Mouse (Mus musculus): Measurements from ENCODE around the gene Gpr149. TPM values are rescaled to one million over a fixed set of nuclear protein-coding genes. Genes with fewer than 3 reads are reported as not detected.

Gene Gpr149
- total RNA-seq (2012; rRNA removed) (not detected in 2 replicates), total RNA-seq (2014; rRNA removed) (not detected in 2 replicates), polyA plus RNA-seq (2012; ENCODE audit: insufficient read length, low read depth) (not detected in 2 replicates)

GRCm38 (mm10) chr3:62604973-62605372, at the start of gene Gpr149:
Gene Gpr149 (minus strand): TSS chr3:62605140.
- TF ChIP-seq ZNF384 (IDR thresholded peaks at IDR 0.05; ENCODE audit: low read depth, low read length), result no peak
- no peak for TF ChIP-seq JUND (conservative IDR thresholded peaks at IDR 0.05; ENCODE audit: low read depth, low read length)
- TF ChIP-seq ETS1 (conservative IDR thresholded peaks at IDR 0.05; ENCODE audit: low read depth, low read length), result no peak
- TF ChIP-seq KAT2A (IDR thresholded peaks at IDR 0.05; ENCODE audit: insufficient replicate concordance, low read length), result no peak
- no peak for TF ChIP-seq IRF4 (IDR thresholded peaks at IDR 0.05; ENCODE audit: low read depth, low read length)
- no peak for TF ChIP-seq HCFC1 (IDR thresholded peaks at IDR 0.05; ENCODE audit: low read depth, low read length)
- no peak for TF ChIP-seq USF1 (IDR thresholded peaks at IDR 0.05; ENCODE audit: low read depth, low read length)
- TF ChIP-seq MAZ (IDR thresholded peaks at IDR 0.05; ENCODE audit: low read depth, low read length), result no peak
- TF ChIP-seq CHD2 (IDR thresholded peaks at IDR 0.05; ENCODE audit: low read length), result no peak
- no peak for TF ChIP-seq BHLHE40 (IDR thresholded peaks at IDR 0.05; ENCODE audit: low read depth, low read length)
- TF ChIP-seq POLR2A (IDR thresholded peaks at IDR 0.05; ENCODE audit: low read depth, low read length), result no peak
- no peak for TF ChIP-seq TBP (conservative IDR thresholded peaks at IDR 0.05; ENCODE audit: low read depth, low read length)
- no peak for TF ChIP-seq NELFE (IDR thresholded peaks at IDR 0.05; ENCODE audit: low read depth, low read length)
- TF ChIP-seq ZC3H11A (IDR thresholded peaks at IDR 0.05; ENCODE audit: low read depth, low read length), result no peak
- no peak for TF ChIP-seq ELF1 (IDR thresholded peaks at IDR 0.05; ENCODE audit: low read depth, low read length)
- no peak for TF ChIP-seq RAD21 (IDR thresholded peaks at IDR 0.05; ENCODE audit: low read depth, low read length)
- no peak within 1 kb of the TSS for H3K4me3 ChIP-seq (replicated peaks in 1 of 3; ENCODE audit: low read depth in 2 of 3, low read length in 2 of 3, poor library complexity in 1 of 3)
- no peak within 1 kb of the TSS for H3K27ac ChIP-seq (ENCODE audit: insufficient read depth, low read depth)
- dilution Hi-C loops (cut with MboI; ENCODE audit: extremely low pct_ligation_motif_present, extremely low pct_unique_long_range_greater_than_20kb, low sequenced_read_pairs), result no loop called here
- peaks cover 47% of the 10 kb centered on the region for H3K9me3 ChIP-seq (replicated peaks; ENCODE audit: low read length)
- H3K27me3 ChIP-seq (replicated peaks), result no peaks in the 10 kb centered on the region
- DNase-seq (ENCODE audit: extremely low read depth), result no peak
- no peaks in the 10 kb centered on the region for H3K4me1 ChIP-seq (ENCODE audit: control insufficient read depth in 1 of 2, insufficient read depth in 2 of 2)
- in situ Hi-C loops (cut with MboI; ENCODE audit: low pct_ligation_motif_present, low pct_unique_long_range_greater_than_20kb, low sequenced_read_pairs), result no loop called here
- no peaks in the 10 kb centered on the region for H3K36me3 ChIP-seq (replicated peaks in 1 of 2; ENCODE audit: control insufficient read depth in 1 of 2, insufficient read depth in 1 of 2, low read length in 1 of 2)
- no peak within 1 kb of the TSS for H3K9ac ChIP-seq (ENCODE audit: insufficient read depth, low read depth)
- H3K4me2 ChIP-seq (ENCODE audit: insufficient read depth, low read depth, poor library complexity, severe bottlenecking), result no peak within 1 kb of the TSS
- H3K79me2 ChIP-seq (replicated peaks; ENCODE audit: control insufficient read depth, extremely low read depth, insufficient read depth, poor library complexity, severe bottlenecking), result no peaks in the 10 kb centered on the region

GRCm38 (mm10) chr3:62650551-62650950, 45.6 kb upstream of the Gpr149 start:
- dilution Hi-C loops (cut with MboI; ENCODE audit: extremely low pct_ligation_motif_present, extremely low pct_unique_long_range_greater_than_20kb, low sequenced_read_pairs), result no loop called here
- no peak for TF ChIP-seq KAT2A (IDR thresholded peaks at IDR 0.05; ENCODE audit: insufficient replicate concordance, low read length)
- no peak for TF ChIP-seq ETS1 (conservative IDR thresholded peaks at IDR 0.05; ENCODE audit: low read depth, low read length)
- TF ChIP-seq ZNF384 (IDR thresholded peaks at IDR 0.05; ENCODE audit: low read depth, low read length), result no peak
- no peak for TF ChIP-seq EP300 (IDR thresholded peaks at IDR 0.05; ENCODE audit: low read length)
- no peak for TF ChIP-seq ZC3H11A (IDR thresholded peaks at IDR 0.05; ENCODE audit: low read depth, low read length)
- TF ChIP-seq TCF12 (IDR thresholded peaks at IDR 0.05; ENCODE audit: low read depth, low read length), result no peak
- no peak for TF ChIP-seq HCFC1 (IDR thresholded peaks at IDR 0.05; ENCODE audit: low read depth, low read length)
- TF ChIP-seq POLR2A (IDR thresholded peaks at IDR 0.05; ENCODE audit: low read depth, low read length), result no peak

More at GRCm38 (mm10) chr3:62650551-62650950, 45.6 kb upstream of the Gpr149 start:
- DNase-seq (ENCODE audit: extremely low read depth), result no peak
- Histone ChIP-seq H3K27ac (ENCODE audit: insufficient read depth, low read depth) (no peak overlapping the region), H3K27me3 (replicated peaks) (no peaks in the 10 kb centered on the region), H3K9me3 (replicated peaks; ENCODE audit: low read length) (peaks cover 32% of the 10 kb centered on the region), H3K4me2 (ENCODE audit: insufficient read depth, low read depth, poor library complexity, severe bottlenecking) (no peak overlapping the region), H3K36me3 (replicated peaks in 1 of 2; ENCODE audit: control insufficient read depth in 1 of 2, insufficient read depth in 1 of 2, low read length in 1 of 2) (no peaks in the 10 kb centered on the region), H3K79me2 (replicated peaks; ENCODE audit: control insufficient read depth, extremely low read depth, insufficient read depth, poor library complexity, severe bottlenecking) (no peaks in the 10 kb centered on the region), H3K4me3 (replicated peaks in 1 of 3; ENCODE audit: low read depth in 2 of 3, low read length in 2 of 3, poor library complexity in 1 of 3) (no peak overlapping the region), H3K9ac (ENCODE audit: insufficient read depth, low read depth) (no peak overlapping the region), H3K4me1 (ENCODE audit: control insufficient read depth in 1 of 2, insufficient read depth in 2 of 2) (no peaks in the 10 kb centered on the region)
- in situ Hi-C loops (cut with MboI; ENCODE audit: low pct_ligation_motif_present, low pct_unique_long_range_greater_than_20kb, low sequenced_read_pairs), result no loop called here

Data from CH12.LX (cell line).